Mouse (Mus musculus) intestine, embryonic 14.5 days (tissue): ENCODE measurements at regions not wholly inside any gene's neighbourhood (a gene's known extent, or its start where the extent isn't known, plus 50 kb on each side); places are given as distances from the start of the nearest gene placed in this dataset.

Experiments used
- ATAC-seq: fragments of 200-750 bp; cut with Nextera tagmentation; replicated peaks from 2 replicates; pipeline ENCODE4 v1.8.0; 2017; ENCODE audit warnings: low read depth, moderate number of reproducible peaks, moderate TSS enrichment, moderate library complexity; ENCODE audit not compliant: low FRiP score, low TSS enrichment
- DNase-seq: peaks from one replicate; pipeline ENCODE4 v3.0.0-alpha.2; 2018; ENCODE audit warnings: low spot score
- H3K27ac ChIP-seq: fragments of 300-500 bp; sonication (generic); 2 replicates; pipeline ENCODE4 v1.5.1; 2014; ENCODE audit warnings: low read depth, mild to moderate bottlenecking, control low read depth
- H3K27me3 ChIP-seq: fragments of 300-500 bp; sonication (generic); replicated peaks from 2 replicates; pipeline ENCODE4 v1.6.1; 2014; ENCODE audit warnings: low read length, control low read depth; ENCODE audit not compliant: control insufficient read depth, insufficient read depth
- H3K36me3 ChIP-seq: fragments of 300-500 bp; sonication (generic); 2 replicates; pipeline ENCODE4 v1.6.1; 2014; ENCODE audit warnings: low read length, control low read depth; ENCODE audit not compliant: control insufficient read depth, insufficient read depth
- H3K4me1 ChIP-seq: fragments of 300-500 bp; sonication (generic); replicated peaks from 2 replicates; pipeline ENCODE4 v1.6.1; 2014; ENCODE audit warnings: low read length, control low read depth, mixed read lengths; ENCODE audit not compliant: control insufficient read depth, insufficient read depth
- H3K4me2 ChIP-seq: fragments of 300-500 bp; sonication (generic); 2 replicates; pipeline ENCODE4 v1.6.1; 2014; ENCODE audit warnings: low read length
- H3K4me3 ChIP-seq: fragments of 300-500 bp; sonication (generic); 2 replicates; pipeline ENCODE4 v1.5.1; 2014; ENCODE audit warnings: low read depth, low read length, control low read depth, mixed read lengths
- H3K9ac ChIP-seq: fragments of 300-500 bp; sonication (generic); 2 replicates; pipeline ENCODE4 v1.6.1; 2014; ENCODE audit warnings: mild to moderate bottlenecking, low read length
- H3K9me3 ChIP-seq: fragments of 300-500 bp; sonication (generic); 2 replicates; pipeline ENCODE4 v1.6.1; 2016; ENCODE audit warnings: low read length, control low read depth; ENCODE audit not compliant: control insufficient read depth
- WGBS: fragments of 180-500 bp; shearing (Covaris S2); extraction: QIAGEN DNeasy Blood & Tissue Kit; methylation state at CpG from one replicate; pipeline ENCODE4 v1.1.7; 2014; 5-methylcytosine and 5-hydroxymethylcytosine counted together

GRCm38 (mm10) chr2:129904753-129905152 is 104.4 kb downstream of the Stk35 start:
- 37% methylated on average over 7 of the region's 7 CpGs for WGBS

GRCm38 (mm10) chr2:129908701-129909425 is 103.3 kb upstream of the Tgm3 start:
- no peaks in the 10 kb centered on the region for H3K36me3 ChIP-seq
- H3K4me2 ChIP-seq = peak overlapping the region; percentile 54
- H3K9me3 ChIP-seq = no peaks in the 10 kb centered on the region
- H3K9ac ChIP-seq = 0 out of 2 replicates have a peak overlapping the region, but pooled peaks have one; percentile 22
- WGBS = 3% methylated on average over 28 of the region's 28 CpGs
- peak; percentile 64; the same call in 1 of the 2 replicates for ATAC-seq
- peak; percentile 65 for DNase-seq
- 0 out of 2 replicates have a peak, but pooled peaks cover 3% of the 10 kb centered on the region for H3K27me3 ChIP-seq
- peak overlapping the region; percentile 25 for H3K4me3 ChIP-seq
- H3K4me1 ChIP-seq = peaks cover 4% of the 10 kb centered on the region; the same call in 1 of the 2 replicates
- no peak overlapping the region for H3K27ac ChIP-seq

More at GRCm38 (mm10) chr2:129904753-129905152, 104.4 kb downstream of the Stk35 start:
- no peaks in the 10 kb centered on the region for H3K36me3 ChIP-seq
- no peak overlapping the region for H3K4me2 ChIP-seq
- ATAC-seq (no peak), DNase-seq (no peak)
- 0 out of 2 replicates have a peak, but pooled peaks cover 3% of the 10 kb centered on the region for H3K27me3 ChIP-seq
- H3K9ac ChIP-seq = no peak overlapping the region
- H3K27ac ChIP-seq = no peak overlapping the region
- H3K4me3 ChIP-seq = no peak overlapping the region
- no peaks in the 10 kb centered on the region for H3K4me1 ChIP-seq
- H3K9me3 ChIP-seq = no peaks in the 10 kb centered on the region

DNA sequence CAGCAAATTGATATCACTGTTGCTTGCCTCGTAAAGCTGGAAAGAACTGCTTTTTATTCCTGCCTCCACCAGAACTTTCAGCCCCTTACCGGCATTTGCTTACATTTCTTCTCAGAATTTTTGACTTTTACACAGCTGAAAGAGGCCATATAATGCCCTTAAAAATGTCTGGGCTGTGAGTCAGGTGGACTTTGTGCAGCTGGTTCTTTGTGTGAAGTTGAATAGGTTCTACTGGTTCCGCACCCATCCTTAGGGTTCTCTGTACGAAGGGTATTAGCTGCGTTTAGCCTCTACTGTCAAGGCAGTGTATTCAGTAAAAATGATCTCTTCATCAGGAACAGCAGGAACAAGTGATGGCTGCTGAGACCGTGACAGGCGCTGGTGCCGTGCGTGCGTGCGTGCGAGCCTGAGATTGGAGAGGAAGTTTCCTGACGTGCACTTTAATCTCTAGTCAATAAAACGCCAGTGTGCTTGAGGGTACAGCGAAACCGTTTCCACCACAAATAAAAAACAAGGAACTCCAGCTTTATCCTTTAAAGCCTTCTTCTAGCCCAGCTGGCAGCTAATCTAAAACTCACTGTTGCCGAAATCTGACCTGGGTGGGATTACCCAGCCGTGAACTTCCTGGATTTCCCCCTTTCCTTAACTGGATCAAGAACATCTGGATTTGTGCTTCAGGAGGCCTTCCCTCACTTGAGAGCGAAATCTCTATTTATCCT is 100.8 kb upstream of the Tgm3 start:
- H3K4me2 ChIP-seq = peak overlapping the region; percentile 15; the same call in 1 of the 2 replicates
- no peak overlapping the region for H3K4me3 ChIP-seq
- H3K36me3 ChIP-seq = no peaks in the 10 kb centered on the region
- H3K9ac ChIP-seq = no peak overlapping the region
- H3K27ac ChIP-seq = no peak overlapping the region
- DNase-seq (no peak), ATAC-seq (no peak)
- H3K4me1 ChIP-seq = peaks cover 4% of the 10 kb centered on the region; the same call in 1 of the 2 replicates
- H3K9me3 ChIP-seq = no peaks in the 10 kb centered on the region
- H3K27me3 ChIP-seq = 0 out of 2 replicates have a peak, but pooled peaks cover 3% of the 10 kb centered on the region
- 55% methylated on average over 19 of the region's 19 CpGs for WGBS

GRCm38 (mm10) chr2:129912556-129912955 is 99.6 kb upstream of the Tgm3 start:
- ATAC-seq (no peak), DNase-seq (no peak)
- Histone ChIP-seq H3K27me3 (0 out of 2 replicates have a peak, but pooled peaks cover 3% of the 10 kb centered on the region), H3K4me1 (peaks cover 4% of the 10 kb centered on the region; the same call in 1 of the 2 replicates), H3K4me3 (no peak overlapping the region), H3K9me3 (no peaks in the 10 kb centered on the region), H3K36me3 (no peaks in the 10 kb centered on the region), H3K4me2 (no peak overlapping the region), H3K27ac (no peak overlapping the region), H3K9ac (no peak overlapping the region)
- WGBS = 85% methylated on average over 8 of the region's 8 CpGs

DNA sequence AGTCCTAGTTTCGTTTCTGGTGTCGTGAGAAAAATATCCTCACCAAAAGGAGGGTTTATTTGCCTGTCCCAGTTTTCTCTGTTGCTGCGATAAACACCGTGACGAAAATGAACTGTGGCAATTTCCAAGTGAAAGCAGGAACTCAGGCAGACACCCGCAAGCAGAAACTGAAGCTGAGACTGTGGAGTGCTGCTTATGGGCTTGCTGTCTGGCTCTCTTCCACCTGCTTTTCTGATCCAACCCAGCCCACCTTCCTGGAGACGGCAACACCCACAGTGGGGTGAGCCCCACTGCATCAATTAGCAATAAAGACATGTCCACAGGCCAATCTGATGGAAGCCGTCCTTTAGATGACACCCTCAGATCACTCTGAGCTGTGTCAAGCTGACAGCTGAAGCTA is 97.9 kb upstream of the Tgm3 start:
- H3K4me3 ChIP-seq = no peak overlapping the region
- H3K27me3 ChIP-seq = 0 out of 2 replicates have a peak, but pooled peaks cover under 1% of the 10 kb centered on the region
- peaks cover 7% of the 10 kb centered on the region; the same call in 1 of the 2 replicates for H3K4me1 ChIP-seq
- no peak overlapping the region for H3K4me2 ChIP-seq
- no peaks in the 10 kb centered on the region for H3K36me3 ChIP-seq
- no peak overlapping the region for H3K9ac ChIP-seq
- no peak for DNase-seq
- H3K9me3 ChIP-seq = no peaks in the 10 kb centered on the region
- ATAC-seq = no peak
- WGBS = 77% methylated on average over 8 of the region's 8 CpGs
- no peak overlapping the region for H3K27ac ChIP-seq

DNA sequence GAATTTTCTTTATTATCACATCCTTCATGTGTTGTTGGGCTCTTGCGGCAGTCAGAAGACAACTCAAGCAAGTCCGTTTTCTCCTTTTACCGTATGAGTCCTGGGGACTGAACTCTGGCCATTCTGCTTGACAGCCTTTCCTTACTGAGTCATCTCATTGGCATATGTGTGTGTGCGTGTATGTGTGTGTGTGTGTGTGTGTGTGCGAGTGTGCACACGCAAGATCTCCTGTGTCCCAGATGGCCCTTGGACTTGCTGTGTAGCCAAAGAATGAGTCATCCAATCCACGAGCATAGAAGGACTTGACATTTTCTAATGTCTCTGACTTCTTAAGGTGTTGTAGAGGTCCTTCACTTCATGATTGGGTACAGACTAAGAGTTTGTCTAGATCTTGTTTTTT is 95.7 kb upstream of the Tgm3 start:
- Histone ChIP-seq H3K4me3 (no peak overlapping the region), H3K9me3 (no peaks in the 10 kb centered on the region), H3K36me3 (no peaks in the 10 kb centered on the region), H3K4me1 (peaks cover 6% of the 10 kb centered on the region; the same call in 1 of the 2 replicates), H3K27me3 (no peaks in the 10 kb centered on the region), H3K9ac (no peak overlapping the region), H3K27ac (no peak overlapping the region), H3K4me2 (no peak overlapping the region)
- no peak for DNase-seq
- WGBS = 93% methylated on average over 7 of the region's 7 CpGs
- no peak for ATAC-seq

DNA sequence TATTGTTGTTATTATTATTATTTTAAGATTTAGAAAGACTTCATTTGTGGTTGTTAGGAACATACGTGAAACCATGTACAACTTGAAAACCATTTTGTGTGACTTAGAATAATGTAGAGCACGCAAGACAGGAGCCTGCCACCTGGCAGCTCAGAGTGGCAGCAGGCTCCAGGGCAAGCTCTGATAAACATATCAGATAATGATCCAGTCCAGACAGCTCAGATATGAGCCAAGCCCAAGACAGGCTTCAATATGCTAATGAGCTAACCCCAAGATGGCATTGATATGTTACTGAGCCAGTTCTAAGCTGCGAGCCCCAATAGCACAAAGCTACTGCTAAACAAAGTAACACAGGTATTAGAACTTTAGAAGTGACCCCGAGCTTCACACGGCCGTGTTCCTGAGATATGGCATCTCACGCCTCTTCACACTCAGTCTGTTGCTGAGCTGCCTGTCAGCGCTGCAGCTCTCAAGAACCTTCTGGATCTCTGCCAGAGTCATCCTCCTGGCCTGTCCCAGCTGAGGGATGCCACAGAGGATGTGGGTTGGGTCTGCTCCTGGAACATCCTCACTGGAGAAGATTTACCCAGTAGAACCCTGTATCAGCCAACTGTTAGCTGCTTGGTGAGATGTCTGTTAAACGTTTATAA is 93.9 kb upstream of the Tgm3 start:
- no peaks in the 10 kb centered on the region for H3K36me3 ChIP-seq
- H3K4me3 ChIP-seq = no peak overlapping the region
- no peak overlapping the region for H3K27ac ChIP-seq
- 0 out of 2 replicates have a peak, but pooled peaks cover 2% of the 10 kb centered on the region for H3K4me1 ChIP-seq
- no peaks in the 10 kb centered on the region for H3K9me3 ChIP-seq
- WGBS = 50% methylated on average over 9 of the region's 9 CpGs
- no peak overlapping the region for H3K9ac ChIP-seq
- H3K4me2 ChIP-seq = no peak overlapping the region
- DNase-seq = no peak
- no peaks in the 10 kb centered on the region for H3K27me3 ChIP-seq
- ATAC-seq = no peak

- Histone ChIP-seq H3K4me3 (no peak overlapping the region), H3K27ac (no peak overlapping the region), H3K9me3 (no peaks in the 10 kb centered on the region), H3K36me3 (no peaks in the 10 kb centered on the region), H3K27me3 (no peaks in the 10 kb centered on the region), H3K4me2 (no peak overlapping the region), H3K9ac (no peak overlapping the region), H3K4me1 (0 out of 2 replicates have a peak, but pooled peaks cover 2% of the 10 kb centered on the region)
- 85% methylated on average over 4 of the region's 4 CpGs for WGBS
- ATAC-seq (no peak), DNase-seq (no peak)
Measured at GRCm38 (mm10) chr2:129919551-129919950, 92.6 kb upstream of the Tgm3 start.
